Mouse (Mus musculus) liver, embryonic 13.5 days (tissue): ENCODE measurements at regions not wholly inside any gene's neighbourhood (a gene's known extent, or its start where the extent isn't known, plus 50 kb on each side); places are given as distances from the start of the nearest gene placed in this dataset.

Source experiments
- ATAC-seq: fragments of 200-750 bp; cut with Nextera tagmentation; 2 replicates; pipeline ENCODE4 v1.8.0; 2017; ENCODE audit warnings: low read depth, mild to moderate bottlenecking, moderate number of reproducible peaks, moderate library complexity
- DNase-seq: peaks from one replicate; pipeline ENCODE4 v3.0.0; 2022
- H3K27ac ChIP-seq: fragments of 300-500 bp; sonication (generic); 2 replicates; pipeline ENCODE4 v1.5.1; 2015; ENCODE audit warnings: moderate library complexity, mild to moderate bottlenecking, inconsistent platforms
- H3K27me3 ChIP-seq: fragments of 300-500 bp; sonication (generic); 2 replicates; pipeline ENCODE4 v1.6.1; 2015; ENCODE audit warnings: mild to moderate bottlenecking, inconsistent platforms
- H3K36me3 ChIP-seq: fragments of 300-500 bp; sonication (generic); 2 replicates; pipeline ENCODE4 v1.6.1; 2015; ENCODE audit warnings: mild to moderate bottlenecking, inconsistent platforms
- H3K4me1 ChIP-seq: fragments of 300-500 bp; sonication (generic); replicated peaks from 2 replicates; pipeline ENCODE4 v1.6.1; 2015; ENCODE audit warnings: inconsistent platforms
- H3K4me2 ChIP-seq: fragments of 300-500 bp; sonication (generic); 2 replicates; pipeline ENCODE4 v1.6.1; 2015; ENCODE audit warnings: inconsistent platforms, mild to moderate bottlenecking, moderate library complexity
- H3K4me3 ChIP-seq: fragments of 300-500 bp; sonication (generic); replicated peaks from 2 replicates; pipeline ENCODE4 v1.5.1; 2015; ENCODE audit warnings: mild to moderate bottlenecking, inconsistent platforms
- H3K9ac ChIP-seq: fragments of 300-500 bp; sonication (generic); 2 replicates; pipeline ENCODE4 v1.6.1; 2015; ENCODE audit warnings: mild to moderate bottlenecking, inconsistent platforms
- H3K9me3 ChIP-seq: fragments of 300-500 bp; sonication (generic); replicated peaks from 2 replicates; pipeline ENCODE4 v1.6.1; 2016; ENCODE audit warnings: inconsistent platforms
- WGBS: fragments of 180-500 bp; shearing (Covaris S2); methylation state at CpG from one replicate; pipeline ENCODE4 v1.1.7; 2015; ENCODE audit not compliant: insufficient replicate concordance; 5-methylcytosine and 5-hydroxymethylcytosine counted together

- no peaks in the 10 kb centered on the region for H3K9me3 ChIP-seq
- ATAC-seq = no peak
- 0 out of 2 replicates have a peak, but pooled peaks cover 6% of the 10 kb centered on the region for H3K27me3 ChIP-seq
- H3K4me3 ChIP-seq = no peak overlapping the region
- no peak overlapping the region for H3K27ac ChIP-seq
- no peak overlapping the region for H3K9ac ChIP-seq
- no peak overlapping the region for H3K4me2 ChIP-seq
- DNase-seq = no peak
- 48% methylated on average over 4 of the region's 4 CpGs for WGBS
- H3K36me3 ChIP-seq = no peaks in the 10 kb centered on the region
- no peaks in the 10 kb centered on the region for H3K4me1 ChIP-seq
Measured at GRCm38 (mm10) chr3:34811753-34812152, 161.5 kb downstream of the Sox2 start.

- H3K4me2 ChIP-seq = no peak overlapping the region
- ATAC-seq = no peak
- H3K9me3 ChIP-seq = no peaks in the 10 kb centered on the region
- no peak overlapping the region for H3K4me3 ChIP-seq
- H3K36me3 ChIP-seq = no peaks in the 10 kb centered on the region
- H3K4me1 ChIP-seq = no peaks in the 10 kb centered on the region
- 0 out of 2 replicates have a peak, but pooled peaks cover 6% of the 10 kb centered on the region for H3K27me3 ChIP-seq
- WGBS = 50% methylated on average over 8 of the region's 9 CpGs
- H3K9ac ChIP-seq = no peak overlapping the region
- no peak for DNase-seq
- no peak overlapping the region for H3K27ac ChIP-seq
Measured at GRCm38 (mm10) chr3:34813046-34813625, 162.9 kb downstream of the Sox2 start.

GRCm38 (mm10) chr3:34825036-34825435, 174.8 kb downstream of the Sox2 start:
- ATAC-seq = no peak

GRCm38 (mm10) chr3:34826396-34826795, 176.2 kb downstream of the Sox2 start:
- Histone ChIP-seq H3K27ac (no peak overlapping the region), H3K4me2 (no peak overlapping the region), H3K27me3 (no peaks in the 10 kb centered on the region), H3K36me3 (no peaks in the 10 kb centered on the region), H3K4me1 (no peaks in the 10 kb centered on the region), H3K9me3 (no peaks in the 10 kb centered on the region), H3K9ac (no peak overlapping the region), H3K4me3 (no peak overlapping the region)
- no peak for DNase-seq
- no peak for ATAC-seq
- 72% methylated on average over 5 of the region's 5 CpGs for WGBS

More at GRCm38 (mm10) chr3:34825036-34825435, 174.8 kb downstream of the Sox2 start:
- H3K27me3 ChIP-seq = no peaks in the 10 kb centered on the region
- no peak overlapping the region for H3K4me3 ChIP-seq
- no peak overlapping the region for H3K4me2 ChIP-seq
- 69% methylated on average over 11 of the region's 11 CpGs for WGBS
- DNase-seq = no peak
- H3K9me3 ChIP-seq = no peaks in the 10 kb centered on the region
- H3K4me1 ChIP-seq = no peaks in the 10 kb centered on the region
- H3K27ac ChIP-seq = no peak overlapping the region
- no peak overlapping the region for H3K9ac ChIP-seq
- no peaks in the 10 kb centered on the region for H3K36me3 ChIP-seq

GRCm38 (mm10) chr3:34828453-34829206, 178.4 kb downstream of the Sox2 start:
- ATAC-seq = no peak
- no peak overlapping the region for H3K27ac ChIP-seq
- no peaks in the 10 kb centered on the region for H3K27me3 ChIP-seq
- H3K4me1 ChIP-seq = no peaks in the 10 kb centered on the region
- WGBS = 63% methylated on average over 9 of the region's 9 CpGs
- no peaks in the 10 kb centered on the region for H3K9me3 ChIP-seq
- H3K9ac ChIP-seq = no peak overlapping the region
- no peak overlapping the region for H3K4me3 ChIP-seq
- H3K4me2 ChIP-seq = no peak overlapping the region
- no peak for DNase-seq
- H3K36me3 ChIP-seq = no peaks in the 10 kb centered on the region

- Histone ChIP-seq H3K4me1 (no peaks in the 10 kb centered on the region), H3K4me2 (no peak overlapping the region), H3K36me3 (no peaks in the 10 kb centered on the region), H3K27me3 (no peaks in the 10 kb centered on the region), H3K9ac (no peak overlapping the region), H3K4me3 (no peak overlapping the region), H3K27ac (no peak overlapping the region), H3K9me3 (no peaks in the 10 kb centered on the region)
- WGBS = 64% methylated on average over 8 of the region's 8 CpGs
- no peak for ATAC-seq
- DNase-seq = no peak
Measured at GRCm38 (mm10) chr3:34836741-34837267, 186.6 kb downstream of the Sox2 start.

- 69% methylated on average over 11 of the region's 11 CpGs for WGBS
- no peaks in the 10 kb centered on the region for H3K27me3 ChIP-seq
- DNase-seq (no peak), ATAC-seq (no peak)
- no peaks in the 10 kb centered on the region for H3K36me3 ChIP-seq
- no peak overlapping the region for H3K4me2 ChIP-seq
- H3K9me3 ChIP-seq = no peaks in the 10 kb centered on the region
- no peaks in the 10 kb centered on the region for H3K4me1 ChIP-seq
- H3K27ac ChIP-seq = no peak overlapping the region
- no peak overlapping the region for H3K9ac ChIP-seq
- no peak overlapping the region for H3K4me3 ChIP-seq
Measured at GRCm38 (mm10) chr3:34837644-34838332, 187.6 kb downstream of the Sox2 start.

- WGBS = 78% methylated on average over 16 of the region's 16 CpGs
- H3K27me3 ChIP-seq = no peaks in the 10 kb centered on the region
- no peak overlapping the region for H3K9ac ChIP-seq
- no peaks in the 10 kb centered on the region for H3K9me3 ChIP-seq
- no peaks in the 10 kb centered on the region for H3K4me1 ChIP-seq
- ATAC-seq (no peak), DNase-seq (no peak)
- no peak overlapping the region for H3K4me2 ChIP-seq
- no peak overlapping the region for H3K27ac ChIP-seq
- H3K4me3 ChIP-seq = no peak overlapping the region
- H3K36me3 ChIP-seq = no peaks in the 10 kb centered on the region
Measured at GRCm38 (mm10) chr3:34860877-34861649, 210.9 kb downstream of the Sox2 start.

- no peak for DNase-seq
Measured at GRCm38 (mm10) chr3:34868698-34869409, 218.6 kb downstream of the Sox2 start.

GRCm38 (mm10) chr3:34869911-34870310, 219.7 kb downstream of the Sox2 start:
- no peak overlapping the region for H3K9ac ChIP-seq
- WGBS = 76% methylated on average over 6 of the region's 6 CpGs
- H3K27ac ChIP-seq = no peak overlapping the region
- no peaks in the 10 kb centered on the region for H3K27me3 ChIP-seq
- DNase-seq (no peak), ATAC-seq (no peak)
- H3K9me3 ChIP-seq = no peaks in the 10 kb centered on the region
- no peak overlapping the region for H3K4me2 ChIP-seq
- no peaks in the 10 kb centered on the region for H3K4me1 ChIP-seq
- H3K4me3 ChIP-seq = no peak overlapping the region
- no peaks in the 10 kb centered on the region for H3K36me3 ChIP-seq

More at GRCm38 (mm10) chr3:34868698-34869409, 218.6 kb downstream of the Sox2 start:
- H3K36me3 ChIP-seq = no peaks in the 10 kb centered on the region
- no peak overlapping the region for H3K4me3 ChIP-seq
- no peak for ATAC-seq
- H3K27me3 ChIP-seq = no peaks in the 10 kb centered on the region
- 42% methylated on average over 16 of the region's 16 CpGs for WGBS
- H3K4me1 ChIP-seq = no peaks in the 10 kb centered on the region
- H3K9me3 ChIP-seq = no peaks in the 10 kb centered on the region
- H3K27ac ChIP-seq = no peak overlapping the region
- no peak overlapping the region for H3K4me2 ChIP-seq
- H3K9ac ChIP-seq = no peak overlapping the region
